Mouse (Mus musculus): ENCODE results near the gene Adra1b. TPM values are rescaled to one million over a fixed set of nuclear protein-coding genes. Genes with fewer than 3 reads are reported as not detected.

The Adra1b gene
- polyA plus RNA-seq, 1 experiment from 2014 or later, result 1.5 TPM

GRCm38 (mm10) chr11:43889208-43889915 lies 11.6 kb downstream of the Adra1b start:
- no peak; the same call in 1 of the 2 replicates for ATAC-seq (ENCODE audit: low FRiP score, low read depth)
- H3K27me3 ChIP-seq, result no peaks in the 10 kb centered on the region
- no peaks in the 10 kb centered on the region for H3K9me3 ChIP-seq
- H3K9ac ChIP-seq, result no peak overlapping the region
- H3K36me3 ChIP-seq, result no peaks in the 10 kb centered on the region
- no peak overlapping the region for H3K27ac ChIP-seq
- H3K4me3 ChIP-seq, result no peak overlapping the region
- H3K4me2 ChIP-seq (replicated peaks), result no peak overlapping the region
- 69% methylated on average over 8 of the region's 8 CpGs for WGBS
- no peaks in the 10 kb centered on the region for H3K4me1 ChIP-seq

GRCm38 (mm10) chr11:43888736-43889135 lies 12.3 kb downstream of the Adra1b start:
- Histone ChIP-seq H3K9ac (no peak overlapping the region), H3K27ac (no peak overlapping the region), H3K36me3 (no peaks in the 10 kb centered on the region), H3K4me3 (no peak overlapping the region), H3K9me3 (no peaks in the 10 kb centered on the region), H3K27me3 (no peaks in the 10 kb centered on the region), H3K4me1 (no peaks in the 10 kb centered on the region), H3K4me2 (replicated peaks) (no peak overlapping the region)
- ATAC-seq (ENCODE audit: low FRiP score, low read depth), result no peak
- 85% methylated on average over 8 of the region's 8 CpGs for WGBS

GRCm38 (mm10) chr11:43887597-43887996 lies 13.4 kb downstream of the Adra1b start:
- H3K36me3 ChIP-seq, result no peaks in the 10 kb centered on the region
- no peak overlapping the region for H3K4me3 ChIP-seq
- no peak overlapping the region for H3K4me2 ChIP-seq (replicated peaks)
- no peaks in the 10 kb centered on the region for H3K9me3 ChIP-seq
- H3K9ac ChIP-seq, result no peak overlapping the region
- no peak overlapping the region for H3K27ac ChIP-seq
- no peak for ATAC-seq (ENCODE audit: low FRiP score, low read depth)
- no peaks in the 10 kb centered on the region for H3K4me1 ChIP-seq
- no peaks in the 10 kb centered on the region for H3K27me3 ChIP-seq

GRCm38 (mm10) chr11:43884521-43884920 lies 16.5 kb downstream of the Adra1b start:
- no peak for ATAC-seq (ENCODE audit: low FRiP score, low read depth)
- Histone ChIP-seq H3K27ac (no peak overlapping the region), H3K36me3 (no peaks in the 10 kb centered on the region), H3K4me1 (no peaks in the 10 kb centered on the region), H3K4me3 (no peak overlapping the region), H3K9me3 (no peaks in the 10 kb centered on the region), H3K27me3 (no peaks in the 10 kb centered on the region), H3K9ac (no peak overlapping the region), H3K4me2 (replicated peaks) (no peak overlapping the region)

- Histone ChIP-seq H3K27me3 (no peaks in the 10 kb centered on the region), H3K9me3 (no peaks in the 10 kb centered on the region), H3K9ac (no peak overlapping the region), H3K4me2 (replicated peaks) (no peak overlapping the region), H3K4me3 (no peak overlapping the region), H3K27ac (no peak overlapping the region), H3K36me3 (no peaks in the 10 kb centered on the region), H3K4me1 (no peaks in the 10 kb centered on the region)
- ATAC-seq (ENCODE audit: low FRiP score, low read depth), result no peak
- WGBS, result 87% methylated on average over 5 of the region's 5 CpGs
Measured at GRCm38 (mm10) chr11:43883641-43884181, 17.3 kb downstream of the Adra1b start.

GRCm38 (mm10) chr11:43877211-43877610 lies 23.8 kb downstream of the Adra1b start:
- Histone ChIP-seq H3K4me2 (replicated peaks) (no peak overlapping the region), H3K27ac (no peak overlapping the region), H3K36me3 (no peaks in the 10 kb centered on the region), H3K9me3 (no peaks in the 10 kb centered on the region), H3K4me1 (no peaks in the 10 kb centered on the region), H3K4me3 (no peak overlapping the region), H3K27me3 (no peaks in the 10 kb centered on the region), H3K9ac (no peak overlapping the region)
- 76% methylated on average over 5 of the region's 5 CpGs for WGBS
- ATAC-seq (ENCODE audit: low FRiP score, low read depth), result no peak

GRCm38 (mm10) chr11:43867721-43868281 lies 33.2 kb downstream of the Adra1b start:
- ATAC-seq (ENCODE audit: low FRiP score, low read depth), result no peak
- Histone ChIP-seq H3K36me3 (no peaks in the 10 kb centered on the region), H3K9me3 (no peaks in the 10 kb centered on the region), H3K9ac (no peak overlapping the region), H3K27me3 (no peaks in the 10 kb centered on the region), H3K4me2 (replicated peaks) (no peak overlapping the region), H3K27ac (no peak overlapping the region), H3K4me3 (no peak overlapping the region), H3K4me1 (no peaks in the 10 kb centered on the region)
- 67% methylated on average over 4 of the region's 4 CpGs for WGBS

GRCm38 (mm10) chr11:43865298-43866165 lies 35.5 kb downstream of the Adra1b start:
- no peak for ATAC-seq (ENCODE audit: low FRiP score, low read depth)
- 75% methylated on average over 6 of the region's 6 CpGs for WGBS
- H3K36me3 ChIP-seq, result no peaks in the 10 kb centered on the region
- H3K4me3 ChIP-seq, result no peak overlapping the region
- no peak overlapping the region for H3K27ac ChIP-seq
- H3K9ac ChIP-seq, result no peak overlapping the region
- no peak overlapping the region for H3K4me2 ChIP-seq (replicated peaks)
- no peaks in the 10 kb centered on the region for H3K27me3 ChIP-seq
- H3K4me1 ChIP-seq, result no peaks in the 10 kb centered on the region
- H3K9me3 ChIP-seq, result no peaks in the 10 kb centered on the region

GRCm38 (mm10) chr11:43853046-43853445 lies 48.0 kb downstream of the Adra1b start:
- WGBS, result 74% methylated on average over 6 of the region's 6 CpGs
- ATAC-seq (ENCODE audit: low FRiP score, low read depth), result no peak
- Histone ChIP-seq H3K36me3 (no peaks in the 10 kb centered on the region), H3K4me3 (no peak overlapping the region), H3K9ac (no peak overlapping the region), H3K27ac (no peak overlapping the region), H3K4me1 (no peaks in the 10 kb centered on the region), H3K9me3 (no peaks in the 10 kb centered on the region), H3K27me3 (no peaks in the 10 kb centered on the region), H3K4me2 (replicated peaks) (no peak overlapping the region)

- 85% methylated on average over 4 of the region's 4 CpGs for WGBS
- no peaks in the 10 kb centered on the region for H3K9me3 ChIP-seq
- H3K27ac ChIP-seq, result no peak overlapping the region
- H3K9ac ChIP-seq, result no peak overlapping the region
- H3K27me3 ChIP-seq, result no peaks in the 10 kb centered on the region
- no peak for ATAC-seq (ENCODE audit: low FRiP score, low read depth)
- H3K4me2 ChIP-seq (replicated peaks), result no peak overlapping the region
- no peaks in the 10 kb centered on the region for H3K4me1 ChIP-seq
- H3K4me3 ChIP-seq, result no peak overlapping the region
- H3K36me3 ChIP-seq, result no peaks in the 10 kb centered on the region
Measured at GRCm38 (mm10) chr11:43848056-43848455, 53.0 kb downstream of the Adra1b start.

- 56% methylated on average over 10 of the region's 10 CpGs for WGBS
Measured at GRCm38 (mm10) chr11:43841596-43841995, 59.4 kb downstream of the Adra1b start.

GRCm38 (mm10) chr11:43840491-43840890 lies 60.5 kb downstream of the Adra1b start:
- Histone ChIP-seq H3K9ac (no peak overlapping the region), H3K9me3 (no peaks in the 10 kb centered on the region), H3K27me3 (peaks cover 30% of the 10 kb centered on the region), H3K36me3 (no peaks in the 10 kb centered on the region), H3K4me2 (replicated peaks) (no peak overlapping the region), H3K4me3 (no peak overlapping the region), H3K27ac (no peak overlapping the region), H3K4me1 (peaks cover 5% of the 10 kb centered on the region; the same call in 1 of the 2 replicates)
- no peak for ATAC-seq (ENCODE audit: low FRiP score, low read depth)
- 68% methylated on average over 6 of the region's 6 CpGs for WGBS

More at GRCm38 (mm10) chr11:43841596-43841995, 59.4 kb downstream of the Adra1b start:
- H3K4me3 ChIP-seq, result no peak overlapping the region
- H3K27ac ChIP-seq, result no peak overlapping the region
- no peaks in the 10 kb centered on the region for H3K36me3 ChIP-seq
- H3K4me2 ChIP-seq (replicated peaks), result no peak overlapping the region
- ATAC-seq (ENCODE audit: low FRiP score, low read depth), result no peak
- H3K27me3 ChIP-seq, result peaks cover 20% of the 10 kb centered on the region
- no peaks in the 10 kb centered on the region for H3K9me3 ChIP-seq
- H3K9ac ChIP-seq, result no peak overlapping the region
- H3K4me1 ChIP-seq, result peaks cover 1% of the 10 kb centered on the region; the same call in 1 of the 2 replicates
